Mouse (Mus musculus) E14TG2a.4 (cell line): ENCODE measurements around the gene Inhbb.

ENCODE experiments used
- H3K27me3 ChIP-seq: 2 replicates; pipeline ENCODE4 v1.6.1; 2014; ENCODE audit warnings: low read length, control low read depth; ENCODE audit not compliant: insufficient read depth
- H3K36me3 ChIP-seq: 2 replicates; pipeline ENCODE4 v1.6.1; 2014; ENCODE audit warnings: low read length, control low read depth; ENCODE audit not compliant: insufficient read depth
- H3K4me1 ChIP-seq: replicated peaks from 2 replicates; pipeline ENCODE4 v1.6.1; 2014; ENCODE audit warnings: low read depth, low read length, control low read depth
- H3K4me3 ChIP-seq: replicated peaks from 2 replicates; pipeline ENCODE4 v1.5.1; 2014; ENCODE audit warnings: mild to moderate bottlenecking, low read length
- H3K9me3 ChIP-seq: 2 replicates; pipeline ENCODE4 v1.6.1; 2014; ENCODE audit warnings: low read length, control low read depth
- CTCF ChIP-seq: conservative IDR thresholded peaks from 2 replicates; pipeline ENCODE4 v1.5.1; 2014; ENCODE audit warnings: low read length
- NANOG ChIP-seq: IDR thresholded peaks from 2 replicates; pipeline ENCODE4 v1.6.1; 2014; ENCODE audit warnings: borderline replicate concordance, low read length, mixed read lengths
- POU5F1 ChIP-seq: IDR thresholded peaks from 2 replicates; pipeline ENCODE4 v1.6.1; 2014; ENCODE audit warnings: low read length, borderline replicate concordance

Gene Inhbb

GRCm38 (mm10) chr1:119383916-119384315, 38.1 kb downstream of the Inhbb start:
- H3K36me3 ChIP-seq = no peaks in the 10 kb centered on the region
- peaks cover 16% of the 10 kb centered on the region for H3K27me3 ChIP-seq
- H3K9me3 ChIP-seq = no peaks in the 10 kb centered on the region
- TF ChIP-seq POU5F1 (no peak), CTCF (no peak), NANOG (no peak)
- H3K4me3 ChIP-seq = no peak overlapping the region
- H3K4me1 ChIP-seq = peaks cover 33% of the 10 kb centered on the region

DNA sequence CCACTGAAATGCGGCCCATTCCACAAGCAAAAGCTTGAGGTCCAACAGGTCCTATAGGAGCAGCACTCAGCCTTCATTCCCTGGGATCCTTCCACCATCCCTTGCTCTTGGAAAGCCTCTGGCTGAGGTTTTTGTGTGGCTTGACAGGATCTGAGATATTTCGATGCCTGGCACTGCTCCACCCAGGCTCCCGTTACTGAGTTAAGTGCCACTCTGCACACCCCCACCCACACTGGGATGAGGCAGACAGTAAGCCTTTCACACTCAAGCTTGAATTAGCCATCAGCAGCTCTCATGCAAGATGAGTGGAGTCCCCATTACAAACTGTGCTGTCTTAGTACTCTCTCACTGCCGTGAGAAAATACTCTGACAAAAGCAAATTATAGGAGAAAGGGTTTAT, 41.4 kb downstream of the Inhbb start:
- Histone ChIP-seq H3K4me1 (peaks cover 18% of the 10 kb centered on the region), H3K9me3 (peaks cover 5% of the 10 kb centered on the region; the same call in 1 of the 2 replicates), H3K4me3 (no peak overlapping the region), H3K27me3 (peaks cover 21% of the 10 kb centered on the region), H3K36me3 (no peaks in the 10 kb centered on the region)
- no peak for TF ChIP-seq CTCF

DNA sequence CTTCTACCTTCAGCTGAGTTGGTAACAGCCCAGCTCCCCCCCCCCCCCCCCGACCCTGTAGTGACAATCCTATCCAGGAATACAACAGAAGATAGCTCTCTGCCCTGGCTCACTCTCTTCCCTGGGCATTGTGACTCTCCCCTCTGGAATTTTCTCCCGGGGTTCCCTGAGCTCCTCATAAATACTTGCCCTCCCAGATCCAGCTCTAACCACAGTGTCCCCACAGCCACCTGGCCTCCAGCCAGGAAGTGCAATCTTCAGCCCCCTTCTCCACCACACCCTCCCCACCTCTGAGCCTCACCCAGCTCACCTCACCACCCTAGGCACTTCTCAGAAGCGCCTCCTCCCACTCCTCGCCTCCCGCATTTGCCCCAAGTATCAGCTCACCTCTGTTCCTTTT, 46.7 kb downstream of the Inhbb start:
- H3K27me3 ChIP-seq = peaks cover 9% of the 10 kb centered on the region
- peaks cover 18% of the 10 kb centered on the region for H3K4me1 ChIP-seq
- H3K36me3 ChIP-seq = no peaks in the 10 kb centered on the region
- no peak overlapping the region for H3K4me3 ChIP-seq
- H3K9me3 ChIP-seq = peaks cover 5% of the 10 kb centered on the region; the same call in 1 of the 2 replicates
- TF ChIP-seq NANOG = no peak
- TF ChIP-seq POU5F1 = no peak
- TF ChIP-seq CTCF = no peak

DNA sequence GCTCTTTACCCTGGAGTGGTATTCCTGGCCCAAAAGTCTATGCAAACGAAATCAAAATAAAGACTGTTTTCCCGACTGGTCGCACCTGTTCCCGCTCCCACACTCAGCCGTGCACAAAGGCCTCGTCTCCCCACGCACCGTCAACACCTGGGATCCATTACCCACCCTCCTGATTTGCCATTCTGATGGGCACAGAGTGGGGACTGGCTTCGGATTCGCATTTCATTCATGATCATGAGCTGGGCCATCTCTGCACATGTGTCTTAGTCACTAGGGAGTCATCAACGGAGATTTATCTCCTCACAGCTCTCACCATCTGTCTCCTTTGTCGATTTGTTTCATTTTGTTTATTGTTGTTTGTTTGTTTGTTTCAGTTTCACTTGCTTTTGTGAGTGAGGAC, 54.5 kb downstream of the Inhbb start:
- TF ChIP-seq POU5F1 (no peak), NANOG (no peak)
- Histone ChIP-seq H3K4me1 (peaks cover 26% of the 10 kb centered on the region), H3K9me3 (no peaks in the 10 kb centered on the region), H3K27me3 (no peaks in the 10 kb centered on the region; the same call in 1 of the 2 replicates), H3K4me3 (no peak overlapping the region), H3K36me3 (no peaks in the 10 kb centered on the region)

DNA sequence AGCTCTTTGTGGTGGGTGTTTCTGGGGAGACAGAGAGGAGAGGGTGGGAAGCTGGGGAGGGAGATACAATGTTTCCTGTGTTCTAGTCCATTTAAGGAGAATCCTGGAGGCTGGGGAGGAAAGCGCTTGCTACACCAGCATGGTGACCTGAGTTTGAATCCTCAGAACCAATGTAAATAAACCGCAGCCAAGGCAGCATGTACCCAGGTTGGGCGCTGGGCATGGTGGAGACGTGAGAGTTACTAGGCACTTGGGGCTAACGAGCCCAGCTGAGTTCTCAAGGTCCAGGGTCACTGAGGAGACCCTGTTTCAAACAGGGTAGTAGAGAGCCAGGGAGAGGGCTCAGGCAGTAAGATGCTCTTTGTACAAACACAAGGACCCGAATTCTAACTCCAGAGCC, 55.7 kb downstream of the Inhbb start:
- TF ChIP-seq NANOG (no peak), CTCF (no peak), POU5F1 (no peak)
- no peaks in the 10 kb centered on the region for H3K36me3 ChIP-seq
- no peak overlapping the region for H3K4me3 ChIP-seq
- H3K9me3 ChIP-seq = no peaks in the 10 kb centered on the region
- peaks cover 26% of the 10 kb centered on the region for H3K4me1 ChIP-seq
- H3K27me3 ChIP-seq = no peaks in the 10 kb centered on the region; the same call in 1 of the 2 replicates
